Mouse (Mus musculus): ENCODE results near the gene Gm20721. TPM values are rescaled to one million over a fixed set of nuclear protein-coding genes. Genes with fewer than 3 reads are reported as not detected.
"Not testable (repeated sequence)": the region's sequence is repeated elsewhere in the genome, so short reads cannot be mapped to it uniquely, and the experiment has no call there.

Gm20721 gene
- polyA plus RNA-seq (2012; ENCODE audit: insufficient read depth, insufficient read length, missing spikeins) = 15.6 and 22.2 TPM in 2 replicates

DNA sequence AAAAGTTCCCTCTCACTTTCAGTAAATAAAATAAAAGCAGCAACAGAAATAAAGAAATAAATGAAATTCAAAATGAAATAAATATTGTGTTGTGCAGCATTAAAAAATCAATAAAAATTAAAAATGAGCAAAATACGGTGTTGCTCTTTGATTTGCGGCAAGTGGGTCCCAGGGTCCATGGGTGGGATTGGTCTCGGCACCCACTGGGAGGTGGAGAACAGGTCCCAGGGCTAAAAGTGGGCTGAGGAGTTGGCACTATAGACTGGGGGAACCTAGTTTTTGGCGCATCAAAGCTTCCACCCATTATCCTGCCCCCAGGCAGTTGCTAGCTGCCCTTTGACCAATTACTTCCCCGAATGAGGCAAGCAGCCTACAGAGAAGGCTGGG lies at the start of gene Gm20721:
Gene Gm20721 (minus strand): TSS at position 101 of the 387 bp plus-strand sequence.
- no peak within 1 kb of the TSS for H3K4me3 ChIP-seq (ENCODE audit: insufficient read depth, low read depth, low read length)
- H3K4me1 ChIP-seq (ENCODE audit: control insufficient read depth, insufficient read depth, insufficient read length, low read length) = peaks cover 23% of the 10 kb centered on the region
- peak within 1 kb of the TSS; percentile 66 for H3K27ac ChIP-seq (replicated peaks; ENCODE audit: low read depth, low read length)

DNA sequence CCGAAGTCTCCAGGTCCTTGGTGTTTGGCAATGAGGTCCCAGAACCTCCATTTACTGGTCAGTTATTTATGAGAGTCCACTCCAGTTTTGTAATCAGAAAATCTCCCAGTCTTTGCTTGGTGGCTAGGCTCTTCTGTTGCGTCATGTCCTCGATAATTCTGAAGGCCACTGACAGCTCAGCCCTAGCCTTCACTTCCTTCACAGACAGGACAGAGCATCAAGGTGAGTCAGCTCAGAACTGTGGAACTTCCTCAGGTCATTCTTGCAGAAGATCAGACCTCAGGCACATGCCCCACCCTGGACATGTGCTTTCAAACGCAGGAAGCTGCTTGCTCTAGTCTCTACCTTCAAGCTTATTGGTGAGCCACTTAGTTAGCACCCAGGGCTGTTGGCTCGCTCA lies 46.9 kb upstream of the Gm20721 start:
- H3K4me1 ChIP-seq (ENCODE audit: control insufficient read depth, insufficient read depth, insufficient read length, low read length) = 0 out of 2 replicates have a peak, but pooled peaks cover 2% of the 10 kb centered on the region

DNA sequence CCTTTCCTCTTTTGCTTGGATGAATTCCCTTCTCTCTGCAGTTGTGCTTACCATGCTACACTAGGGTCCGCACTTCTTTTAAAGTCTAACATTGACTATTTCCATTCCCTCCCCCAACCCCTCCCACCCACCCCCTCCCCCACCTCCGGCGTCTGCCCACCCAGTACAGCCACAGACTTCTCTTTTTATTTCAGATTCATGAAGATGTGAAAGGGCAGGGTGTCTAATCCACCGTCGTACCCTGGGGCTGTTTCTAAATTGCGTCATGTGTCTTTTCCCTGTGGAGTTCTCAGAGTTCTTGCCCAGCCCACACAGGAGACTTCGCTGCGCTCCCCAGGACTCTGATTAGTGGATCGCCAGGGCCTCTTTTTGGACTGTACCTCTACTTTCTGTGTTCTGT lies 46.0 kb upstream of the Gm20721 start:
- H3K27ac ChIP-seq (replicated peaks; ENCODE audit: low read depth, low read length) = no peak overlapping the region

More for the DNA sequence above, 46.9 kb upstream of the Gm20721 start:
- Histone ChIP-seq H3K4me3 (ENCODE audit: insufficient read depth, low read depth, low read length) (no peak overlapping the region), H3K27ac (replicated peaks; ENCODE audit: low read depth, low read length) (no peak overlapping the region)

DNA sequence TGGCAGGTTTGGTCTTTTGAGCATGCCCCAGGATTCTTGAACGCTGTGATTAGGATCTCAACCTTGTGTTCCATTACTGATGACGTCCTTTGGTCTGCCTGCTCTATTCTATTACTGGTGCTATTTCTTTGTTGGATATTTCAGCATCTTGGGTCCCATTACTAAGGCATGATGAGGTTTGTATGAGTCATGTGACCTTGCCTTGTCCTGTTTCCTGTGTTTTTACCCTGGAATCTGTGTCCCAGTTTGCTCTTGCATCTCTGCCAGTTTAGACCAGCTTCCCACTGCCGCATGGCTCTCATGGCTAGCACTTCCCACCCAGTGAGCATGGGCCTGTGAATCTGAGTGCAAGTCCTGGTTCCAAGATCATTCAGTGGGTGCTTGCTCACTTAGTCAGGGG lies 45.4 kb upstream of the Gm20721 start:
- 0 out of 2 replicates have a peak, but pooled peaks cover 2% of the 10 kb centered on the region for H3K4me1 ChIP-seq (ENCODE audit: control insufficient read depth, insufficient read depth, insufficient read length, low read length)
- no peak overlapping the region for H3K27ac ChIP-seq (replicated peaks; ENCODE audit: low read depth, low read length)
- H3K4me3 ChIP-seq (ENCODE audit: insufficient read depth, low read depth, low read length) = no peak overlapping the region

More for the DNA sequence above, 46.0 kb upstream of the Gm20721 start:
- 0 out of 2 replicates have a peak, but pooled peaks cover 2% of the 10 kb centered on the region for H3K4me1 ChIP-seq (ENCODE audit: control insufficient read depth, insufficient read depth, insufficient read length, low read length)
- no peak overlapping the region for H3K4me3 ChIP-seq (ENCODE audit: insufficient read depth, low read depth, low read length)

DNA sequence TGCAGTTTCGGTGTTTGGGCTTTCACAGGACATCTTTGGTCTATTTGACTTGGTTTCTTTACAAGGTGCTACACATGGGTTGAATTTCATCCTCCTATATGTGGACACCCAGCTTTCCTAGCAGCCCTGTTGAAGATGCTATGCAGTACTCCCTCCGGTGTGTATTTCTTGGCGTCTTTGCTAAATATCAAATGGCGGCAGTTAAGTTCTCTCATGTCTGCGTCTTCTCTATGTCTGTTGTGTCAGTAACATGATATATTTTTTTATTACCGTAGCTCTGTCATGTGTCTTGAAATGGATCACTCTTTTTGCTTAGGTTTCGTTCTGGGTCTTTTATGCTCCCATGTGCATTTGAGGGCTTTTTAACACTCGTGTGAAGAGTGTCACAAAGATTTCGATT lies 34.5 kb upstream of the Gm20721 start:
- Histone ChIP-seq H3K27ac (replicated peaks; ENCODE audit: low read depth, low read length) (no peak overlapping the region), H3K4me1 (ENCODE audit: control insufficient read depth, insufficient read depth, insufficient read length, low read length) (no peaks in the 10 kb centered on the region), H3K4me3 (ENCODE audit: insufficient read depth, low read depth, low read length) (no peak overlapping the region)

DNA sequence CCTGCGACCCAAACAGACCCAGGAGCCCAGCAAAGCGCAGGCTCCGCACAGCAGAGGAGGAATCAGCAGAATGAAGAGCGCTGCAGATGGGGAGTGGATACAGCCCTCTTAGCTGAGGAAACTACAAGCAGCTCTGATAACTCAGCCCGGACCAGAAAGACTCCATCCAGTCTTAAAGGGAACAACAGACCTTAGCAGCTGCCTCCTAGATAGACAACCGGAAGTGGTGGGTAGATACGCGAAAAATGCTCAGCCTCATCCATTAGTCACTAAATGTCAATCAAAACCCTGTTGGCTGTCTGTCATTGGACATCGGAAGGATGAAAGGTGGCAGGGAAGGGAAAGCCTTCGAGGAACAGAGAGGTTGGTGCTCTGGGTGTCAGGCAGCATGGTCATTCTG lies 20.1 kb upstream of the Gm20721 start:
- Histone ChIP-seq H3K4me1 (ENCODE audit: control insufficient read depth, insufficient read depth, insufficient read length, low read length) (no peaks in the 10 kb centered on the region), H3K4me3 (ENCODE audit: insufficient read depth, low read depth, low read length) (no peak overlapping the region), H3K27ac (replicated peaks; ENCODE audit: low read depth, low read length) (no peak overlapping the region)

DNA sequence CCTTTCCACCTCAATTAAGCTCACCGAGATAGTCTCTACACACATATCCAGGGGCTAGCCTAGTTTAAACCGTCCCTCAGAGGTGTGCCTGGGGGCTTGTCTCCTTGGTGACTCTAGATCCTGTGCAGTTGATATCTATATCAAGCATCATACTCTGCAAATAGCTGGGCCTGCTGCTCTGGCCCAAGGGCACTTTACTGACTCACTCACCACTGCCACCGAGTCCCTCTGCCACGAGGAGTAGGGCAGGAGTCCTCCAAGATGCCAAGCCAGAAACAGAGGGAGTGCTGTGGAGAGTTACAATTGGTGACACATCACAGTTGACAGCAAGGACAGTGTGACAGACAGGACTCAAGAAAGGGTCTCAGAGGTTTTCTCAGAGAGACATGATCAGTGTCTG lies 13.1 kb upstream of the Gm20721 start:
- Histone ChIP-seq H3K4me3 (ENCODE audit: insufficient read depth, low read depth, low read length) (no peak overlapping the region), H3K27ac (replicated peaks; ENCODE audit: low read depth, low read length) (no peak overlapping the region), H3K4me1 (ENCODE audit: control insufficient read depth, insufficient read depth, insufficient read length, low read length) (no peaks in the 10 kb centered on the region)

DNA sequence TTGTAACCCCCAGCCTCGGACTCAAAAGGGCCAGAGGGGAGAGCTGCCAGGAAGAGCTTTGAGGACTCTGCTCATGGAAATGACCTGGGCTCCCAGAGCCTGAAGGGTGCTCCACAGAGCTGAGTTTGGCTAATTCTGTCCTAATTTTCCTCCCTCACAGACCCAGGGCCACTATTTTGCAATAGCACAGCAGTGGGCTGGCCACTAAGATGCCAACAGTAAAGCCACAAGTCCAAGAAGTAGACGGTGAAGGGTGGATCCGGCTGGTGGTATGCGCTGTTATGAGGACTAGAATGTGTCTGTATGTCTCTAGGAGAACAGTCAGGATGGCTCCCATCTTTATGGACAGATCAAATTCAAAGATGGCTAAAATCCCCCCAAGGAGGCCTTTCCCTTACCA lies 12.0 kb upstream of the Gm20721 start:
- H3K27ac ChIP-seq (replicated peaks; ENCODE audit: low read depth, low read length) = no peak overlapping the region
- no peak overlapping the region for H3K4me3 ChIP-seq (ENCODE audit: insufficient read depth, low read depth, low read length)
- no peaks in the 10 kb centered on the region for H3K4me1 ChIP-seq (ENCODE audit: control insufficient read depth, insufficient read depth, insufficient read length, low read length)

DNA sequence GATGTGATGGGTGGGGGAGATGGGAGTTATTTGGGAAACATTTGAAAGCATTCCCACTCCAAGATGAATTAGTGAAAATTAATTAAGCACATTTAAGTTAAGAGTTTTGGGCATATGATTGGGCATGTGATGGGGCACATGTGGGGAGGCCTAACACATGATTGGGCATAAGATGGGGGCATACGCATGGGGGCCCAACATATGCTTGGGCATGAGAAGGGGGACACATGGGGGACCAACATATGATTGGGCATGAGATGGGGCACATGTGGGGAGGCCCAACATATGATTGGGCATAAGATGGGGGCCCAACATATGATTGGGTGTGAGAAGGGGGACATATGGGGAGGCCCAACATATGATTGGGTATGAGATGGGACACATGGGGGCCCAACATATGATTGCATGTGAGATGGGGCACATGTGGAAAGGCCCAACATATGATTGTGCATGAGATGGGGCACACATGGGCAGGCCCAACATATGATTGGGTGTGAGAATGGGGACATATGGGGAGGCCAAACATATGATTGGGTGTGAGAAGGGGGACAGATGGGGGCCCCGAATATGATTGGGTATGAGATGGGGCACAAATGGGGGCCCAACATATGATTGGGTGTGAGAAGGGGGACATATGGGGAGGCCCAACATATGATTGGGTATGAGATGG lies 622 bp upstream of the Gm20721 start:
- H3K4me1 ChIP-seq (ENCODE audit: control insufficient read depth, insufficient read depth, insufficient read length, low read length) = peaks cover 19% of the 10 kb centered on the region
- not testable (repeated sequence) for H3K27ac ChIP-seq (replicated peaks; ENCODE audit: low read depth, low read length); H3K4me3 ChIP-seq (ENCODE audit: insufficient read depth, low read depth, low read length)

DNA sequence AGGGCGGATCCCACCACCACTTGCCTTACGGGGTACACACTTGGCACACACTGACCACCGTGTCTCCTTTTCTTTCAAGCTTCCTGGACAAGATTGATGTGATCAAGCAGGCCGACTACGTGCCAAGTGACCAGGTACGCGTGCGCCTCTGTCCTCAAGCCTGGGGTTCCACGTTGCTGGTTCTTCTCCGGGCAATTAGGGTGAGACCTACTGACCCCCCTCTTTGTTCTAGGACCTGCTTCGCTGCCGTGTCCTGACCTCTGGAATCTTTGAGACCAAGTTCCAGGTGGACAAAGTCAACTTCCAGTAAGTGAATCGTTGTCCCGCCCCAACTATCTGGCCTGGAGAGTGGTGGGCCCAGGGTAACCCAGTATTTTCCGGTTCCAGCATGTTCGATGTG lies 1.5 kb downstream of the Gm20721 start:
- Histone ChIP-seq H3K4me1 (ENCODE audit: control insufficient read depth, insufficient read depth, insufficient read length, low read length) (peaks cover 34% of the 10 kb centered on the region), H3K27ac (replicated peaks; ENCODE audit: low read depth, low read length) (peak overlapping the region; percentile 66), H3K4me3 (ENCODE audit: insufficient read depth, low read depth, low read length) (no peak overlapping the region)

DNA sequence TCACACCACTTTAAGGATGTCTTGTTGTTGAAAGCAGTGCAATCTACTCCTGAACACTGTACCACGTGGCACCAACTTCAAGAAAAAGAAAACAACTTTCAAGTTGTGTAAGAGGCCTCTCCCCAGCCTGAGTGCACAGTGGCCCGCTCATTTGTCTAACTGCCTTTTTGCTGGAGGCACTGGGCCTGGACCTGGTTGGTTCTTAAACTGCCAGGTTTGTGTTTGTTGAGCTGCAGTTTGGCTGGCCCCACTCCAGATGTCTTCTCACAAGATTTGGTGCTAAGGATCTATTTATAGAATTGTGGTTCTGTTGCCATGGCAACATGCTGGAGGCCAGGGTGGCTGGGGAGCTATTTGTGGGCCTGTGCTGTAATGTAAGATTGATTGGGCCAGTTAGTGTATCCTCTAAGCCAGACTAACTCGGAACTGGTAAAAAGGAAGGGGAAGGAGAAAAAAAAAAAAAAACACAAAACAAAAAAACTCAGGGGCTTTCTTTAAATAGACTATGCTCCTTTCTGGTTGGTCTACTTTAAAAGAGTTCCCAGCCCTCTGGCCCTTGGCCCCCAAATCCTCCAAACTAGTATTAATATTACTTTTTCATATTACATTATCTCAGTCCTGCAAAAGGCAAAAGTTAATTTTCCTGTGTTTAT lies 2.4 kb downstream of the Gm20721 start:
- Histone ChIP-seq H3K4me1 (ENCODE audit: control insufficient read depth, insufficient read depth, insufficient read length, low read length) (peaks cover 34% of the 10 kb centered on the region), H3K4me3 (ENCODE audit: insufficient read depth, low read depth, low read length) (peak overlapping the region; percentile 29), H3K27ac (replicated peaks; ENCODE audit: low read depth, low read length) (peak overlapping the region; percentile 89)

DNA sequence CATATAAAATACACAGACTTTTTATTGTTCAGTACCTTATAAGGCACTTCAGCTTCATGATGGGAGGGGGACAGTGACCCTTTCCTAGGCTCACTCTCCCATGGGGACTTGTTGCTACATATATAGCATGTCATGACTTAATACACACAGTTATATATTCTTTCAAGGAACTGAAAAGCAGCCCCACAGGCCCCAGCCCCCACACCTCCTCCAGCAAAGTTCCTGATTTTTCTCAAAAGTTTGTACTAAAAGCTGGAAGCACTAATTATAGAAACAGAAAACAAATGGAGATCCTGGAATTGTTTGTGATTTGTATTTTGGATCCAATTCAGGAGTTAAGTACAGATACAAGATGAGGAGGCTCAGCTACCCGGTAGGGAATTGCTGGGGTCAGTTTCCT lies 2.9 kb downstream of the Gm20721 start:
- H3K27ac ChIP-seq (replicated peaks; ENCODE audit: low read depth, low read length) = peak overlapping the region; percentile 89
- H3K4me1 ChIP-seq (ENCODE audit: control insufficient read depth, insufficient read depth, insufficient read length, low read length) = peaks cover 38% of the 10 kb centered on the region
- peak overlapping the region; percentile 29 for H3K4me3 ChIP-seq (ENCODE audit: insufficient read depth, low read depth, low read length)

DNA sequence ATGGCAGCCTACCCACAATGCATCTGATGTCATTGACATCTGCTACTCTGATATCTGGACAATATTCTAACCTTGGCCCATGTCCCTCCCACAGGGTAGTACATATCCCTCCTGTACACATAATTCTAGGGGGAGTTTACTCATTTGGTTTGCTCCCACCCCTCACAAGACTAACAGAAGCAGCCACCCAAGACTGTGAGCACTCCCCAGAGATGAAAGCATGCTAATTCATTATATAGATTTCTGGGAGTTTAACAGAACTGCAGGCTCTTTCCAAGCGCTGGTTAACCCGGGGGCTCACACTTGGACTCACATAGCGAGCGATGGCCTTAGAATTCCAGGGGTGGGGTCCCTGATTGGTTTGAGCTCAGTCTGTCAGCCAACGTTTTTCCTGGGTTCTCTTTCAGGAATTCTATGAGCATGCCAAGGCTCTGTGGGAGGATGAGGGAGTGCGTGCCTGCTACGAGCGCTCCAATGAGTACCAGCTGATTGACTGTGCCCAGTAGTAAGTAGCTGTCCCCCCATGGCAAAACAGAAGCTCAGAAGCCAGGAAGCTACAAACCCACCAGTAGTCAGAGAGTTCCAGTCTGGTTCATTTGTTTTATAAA lies 3.6 kb downstream of the Gm20721 start:
- no peak overlapping the region; the same call in 1 of the 2 replicates for H3K4me3 ChIP-seq (ENCODE audit: insufficient read depth, low read depth, low read length)
- peaks cover 38% of the 10 kb centered on the region for H3K4me1 ChIP-seq (ENCODE audit: control insufficient read depth, insufficient read depth, insufficient read length, low read length)
- peak overlapping the region; percentile 78 for H3K27ac ChIP-seq (replicated peaks; ENCODE audit: low read depth, low read length)

DNA sequence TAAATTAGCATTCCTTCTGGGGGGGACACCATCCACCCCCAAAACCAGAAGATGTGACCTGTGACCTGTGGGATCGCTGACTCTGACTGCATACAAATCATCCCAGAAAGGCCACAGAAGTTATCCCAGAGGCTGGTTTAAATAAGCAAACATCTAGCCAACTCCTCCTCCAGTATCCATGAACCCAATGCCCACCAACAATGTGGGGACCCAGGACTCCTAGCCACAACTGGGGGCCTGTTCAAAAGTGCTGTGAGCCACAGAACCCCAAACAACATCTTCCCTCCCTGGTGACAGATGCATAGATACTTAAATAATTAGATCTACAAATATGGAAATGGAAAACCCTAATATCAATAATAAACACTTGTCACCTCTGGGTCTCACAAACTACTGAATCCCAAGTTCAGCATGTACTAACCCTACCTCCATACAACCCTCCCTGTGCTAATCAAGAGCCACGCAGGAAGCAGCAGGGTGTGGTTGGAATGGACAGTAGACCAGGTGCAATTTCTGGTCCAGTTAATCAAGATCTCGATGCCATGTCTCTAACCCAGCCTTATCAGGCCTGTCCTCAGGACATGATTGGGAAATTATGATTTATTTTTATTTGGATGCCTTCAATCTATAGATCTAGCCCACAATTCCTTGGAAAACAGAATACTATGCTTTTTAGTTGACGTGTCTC lies 5.5 kb downstream of the Gm20721 start:
- H3K27ac ChIP-seq (replicated peaks; ENCODE audit: low read depth, low read length) = peak overlapping the region; percentile 2; the same call in 1 of the 2 replicates

More for the DNA sequence above, 5.5 kb downstream of the Gm20721 start:
- peaks cover 48% of the 10 kb centered on the region for H3K4me1 ChIP-seq (ENCODE audit: control insufficient read depth, insufficient read depth, insufficient read length, low read length)
- no peak overlapping the region for H3K4me3 ChIP-seq (ENCODE audit: insufficient read depth, low read depth, low read length)

Measured in brown adipose tissue, adult 24 weeks (tissue).